Mouse (Mus musculus) 3134 (cell line): ENCODE results near the gene Ptch1.

Experiments used
- DNase-seq: peaks from one replicate; pipeline ENCODE4 v3.0.0-alpha.2; 2011; ENCODE audit warnings: low spot score; ENCODE audit not compliant: insufficient read length; ENCODE audit errors: extremely low read depth

Ptch1 gene

GRCm38 (mm10) chr13:63541510-63541909, 31.9 kb downstream of the Ptch1 start:
- DNase-seq = no peak

- DNase-seq = no peak
Measured at GRCm38 (mm10) chr13:63540584-63540983, 32.8 kb downstream of the Ptch1 start.

GRCm38 (mm10) chr13:63534981-63535380, 38.4 kb downstream of the Ptch1 start:
- no peak for DNase-seq

GRCm38 (mm10) chr13:63530857-63531256, 42.5 kb downstream of the Ptch1 start:
- DNase-seq = no peak

- DNase-seq = no peak
Measured at GRCm38 (mm10) chr13:63530371-63530764, 43.0 kb downstream of the Ptch1 start.

- DNase-seq = no peak
Measured at GRCm38 (mm10) chr13:63529602-63530370, 43.6 kb downstream of the Ptch1 start.

GRCm38 (mm10) chr13:63528852-63529251, 44.5 kb downstream of the Ptch1 start:
- no peak for DNase-seq

- DNase-seq = no peak
Measured at GRCm38 (mm10) chr13:63528164-63528675, 45.2 kb downstream of the Ptch1 start.

GRCm38 (mm10) chr13:63525571-63526197, 47.7 kb downstream of the Ptch1 start:
- no peak for DNase-seq

GRCm38 (mm10) chr13:63524608-63525570, 48.5 kb downstream of the Ptch1 start:
- no peak for DNase-seq

GRCm38 (mm10) chr13:63524061-63524460, 49.3 kb downstream of the Ptch1 start:
- DNase-seq = no peak

- no peak for DNase-seq
Measured at GRCm38 (mm10) chr13:63522832-63523231, 50.6 kb downstream of the Ptch1 start.

GRCm38 (mm10) chr13:63520110-63520509, 53.3 kb downstream of the Ptch1 start:
- DNase-seq = no peak

- DNase-seq = no peak
Measured at GRCm38 (mm10) chr13:63516535-63516934, 56.9 kb downstream of the Ptch1 start.

- no peak for DNase-seq
Measured at GRCm38 (mm10) chr13:63515542-63515941, 57.9 kb downstream of the Ptch1 start.

GRCm38 (mm10) chr13:63514931-63515360, 58.5 kb downstream of the Ptch1 start:
- no peak for DNase-seq

- no peak for DNase-seq
Measured at GRCm38 (mm10) chr13:63513374-63514098, 59.9 kb downstream of the Ptch1 start.

- DNase-seq = no peak
Measured at GRCm38 (mm10) chr13:63512411-63512810, 61.0 kb downstream of the Ptch1 start.

GRCm38 (mm10) chr13:63507821-63508220, 65.6 kb downstream of the Ptch1 start:
- DNase-seq = no peak

GRCm38 (mm10) chr13:63507001-63507556, 66.3 kb downstream of the Ptch1 start:
- DNase-seq = no peak
